Mouse (Mus musculus) kidney, adult 2 months (tissue): ENCODE measurements around the gene Sgsh.

Experiments used
- CTCF ChIP-seq: fragments of 200-500 bp; conservative IDR thresholded peaks from 2 replicates; pipeline ENCODE4 v1.5.1; 2011; ENCODE audit warnings: low read depth, mild to moderate bottlenecking, control low read depth, low read length, moderate library complexity, mixed read lengths; ENCODE audit not compliant: insufficient read depth, insufficient read length
- POLR2A ChIP-seq: fragments of 200-500 bp; IDR thresholded peaks from one replicate; pipeline ENCODE4 v1.6.1; 2011; ENCODE audit warnings: low read depth, low read length, control low read depth

DNA sequence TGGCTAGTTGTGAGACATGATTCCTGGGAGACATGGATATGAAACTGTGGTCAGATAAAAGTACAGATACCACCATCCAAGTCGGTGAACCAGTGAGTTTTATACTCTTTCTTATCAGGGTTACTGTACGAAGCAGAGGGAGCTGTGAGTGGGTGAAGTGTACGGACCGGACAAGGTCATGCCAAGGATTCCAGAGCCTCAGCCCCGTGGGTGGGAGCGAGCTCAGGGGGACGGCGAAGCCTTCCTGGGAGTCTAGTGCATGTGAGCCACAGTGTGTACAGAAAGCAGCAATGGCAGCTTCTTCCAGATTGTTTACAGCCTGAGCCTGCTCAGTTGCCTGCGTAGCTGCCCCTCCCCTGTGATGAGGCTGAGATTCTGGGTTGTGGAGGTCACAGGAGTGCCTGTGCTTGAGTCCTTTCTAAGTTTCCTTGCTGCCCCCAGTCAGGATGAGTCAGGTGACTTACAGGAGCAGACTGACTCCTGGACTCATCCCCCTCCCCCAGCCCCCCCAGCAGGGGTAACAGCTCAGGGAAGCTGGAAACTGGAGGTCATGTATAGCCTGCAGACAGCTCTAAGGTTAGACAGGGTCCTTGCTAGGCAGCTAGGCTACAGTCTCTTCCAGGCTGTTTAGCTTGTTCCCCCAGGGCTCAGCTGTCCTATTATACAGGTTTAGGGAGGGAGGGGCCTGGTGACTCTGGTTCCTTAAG, 26.4 kb upstream of the Sgsh start:
- TF ChIP-seq CTCF (no peak), POLR2A (no peak)
